ENCODE assay signal across 8 mouse cellular contexts in the genomic region with DNA sequence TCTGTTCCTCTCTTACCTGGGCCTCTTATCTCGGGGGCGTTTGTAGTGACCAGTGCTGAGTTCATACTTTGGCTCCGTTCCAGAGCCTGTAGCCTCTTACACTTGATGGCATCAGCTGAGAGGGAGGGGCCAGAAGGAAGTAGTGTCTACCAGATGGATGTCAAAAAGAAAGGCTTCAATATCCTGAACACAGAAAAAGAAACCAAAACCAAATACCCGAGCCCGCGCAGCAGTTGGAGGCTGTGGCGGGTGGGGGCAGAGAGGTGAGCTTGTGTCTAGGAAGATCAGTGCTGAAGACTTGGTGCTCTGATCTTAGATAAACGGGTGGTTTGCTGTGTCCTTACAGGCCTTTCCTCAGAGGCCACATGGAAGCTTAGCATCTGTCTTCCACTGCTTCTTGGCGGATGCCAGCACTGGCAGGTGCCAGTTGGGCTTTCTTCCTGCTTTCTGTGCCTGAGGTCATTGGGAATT. TPM values are rescaled to one million over a fixed set of nuclear protein-coding genes. Genes with fewer than 3 reads are reported as not detected.
DNase-seq lines count a peak whose midpoint lies in the region; ATAC-seq and TF ChIP-seq lines count a peak whose summit lies in the region.

No protein-coding gene starts in this region.

- H3K27ac ChIP-seq in limb, embryonic 12.5 days = no peak overlapping the region
- H3K27ac ChIP-seq in limb, embryonic 10.5 days = no peak overlapping the region
- H3K27ac ChIP-seq in embryonic facial prominence, embryonic 10.5 days (replicated peaks) = no peak overlapping the region
- H3K27ac ChIP-seq in kidney, embryonic 16.5 days (ENCODE audit: low read length) = peak overlapping the region; percentile 36
- peak overlapping the region; percentile 80 for H3K27ac ChIP-seq in macrophage
- H3K27ac ChIP-seq in layer of hippocampus, adult 2 months = no peak overlapping the region

- H3K36me3 ChIP-seq in limb, embryonic 12.5 days = peaks cover 53% of the 10 kb centered on the region
- H3K36me3 ChIP-seq in limb, embryonic 10.5 days = peaks cover 57% of the 10 kb centered on the region
- H3K36me3 ChIP-seq in embryonic facial prominence, embryonic 10.5 days (replicated peaks) = peaks cover 55% of the 10 kb centered on the region
- H3K36me3 ChIP-seq in kidney, embryonic 16.5 days (ENCODE audit: insufficient read depth, low read length) = peaks cover 43% of the 10 kb centered on the region
- H3K36me3 ChIP-seq in macrophage (ENCODE audit: inconsistent target) = peaks cover 37% of the 10 kb centered on the region

- 0 out of 2 replicates have a peak overlapping the region, but pooled peaks have one; percentile 83 for H3K4me2 ChIP-seq in limb, embryonic 12.5 days
- peak overlapping the region; percentile 75 for H3K4me2 ChIP-seq in kidney, embryonic 16.5 days (replicated peaks; ENCODE audit: low read depth, low read length)

- WGBS in limb, embryonic 12.5 days = 89% methylated on average over 9 of the region's 9 CpGs
- 92% methylated on average over 9 of the region's 9 CpGs for WGBS in limb, embryonic 10.5 days
- WGBS in embryonic facial prominence, embryonic 10.5 days = 91% methylated on average over 9 of the region's 9 CpGs
- 70% methylated on average over 9 of the region's 9 CpGs for WGBS in kidney, embryonic 16.5 days
- 5% methylated on average over 9 of the region's 9 CpGs for WGBS in macrophage (ENCODE audit: missing documents)

- H3K4me1 ChIP-seq in limb, embryonic 12.5 days (replicated peaks) = peaks cover 22% of the 10 kb centered on the region
- peaks cover 19% of the 10 kb centered on the region for H3K4me1 ChIP-seq in limb, embryonic 10.5 days
- H3K4me1 ChIP-seq in embryonic facial prominence, embryonic 10.5 days = peaks cover 32% of the 10 kb centered on the region
- H3K4me1 ChIP-seq in kidney, embryonic 16.5 days (ENCODE audit: insufficient read depth, low read length) = peaks cover 26% of the 10 kb centered on the region

- no peak for ATAC-seq in limb, embryonic 12.5 days (ENCODE audit: insufficient number of reproducible peaks, insufficient read depth, low FRiP score, low TSS enrichment, low read depth)
- ATAC-seq in kidney, embryonic 16.5 days (ENCODE audit: low FRiP score, low TSS enrichment) = no peak

- H3K9ac ChIP-seq in limb, embryonic 12.5 days (replicated peaks) = no peak overlapping the region
- no peak overlapping the region for H3K9ac ChIP-seq in kidney, embryonic 16.5 days (replicated peaks; ENCODE audit: low read length)

- no peak for TF ChIP-seq CTCF in layer of hippocampus, adult 2 months (conservative IDR thresholded peaks at IDR 0.05)

- 0 out of 2 replicates have a peak overlapping the region, but pooled peaks have one; percentile 3 for H3K4me3 ChIP-seq in limb, embryonic 12.5 days (replicated peaks)
- H3K4me3 ChIP-seq in limb, embryonic 10.5 days = no peak overlapping the region
- H3K4me3 ChIP-seq in embryonic facial prominence, embryonic 10.5 days = peak overlapping the region; percentile 11; the same call in 1 of the 2 replicates
- H3K4me3 ChIP-seq in kidney, embryonic 16.5 days (ENCODE audit: low read length) = no peak overlapping the region
- peak overlapping the region; percentile 98 for H3K4me3 ChIP-seq in macrophage (ENCODE audit: inconsistent target)
- H3K4me3 ChIP-seq in layer of hippocampus, adult 2 months = no peak overlapping the region

- no peaks in the 10 kb centered on the region for H3K9me3 ChIP-seq in limb, embryonic 12.5 days
- H3K9me3 ChIP-seq in limb, embryonic 10.5 days (replicated peaks) = no peaks in the 10 kb centered on the region
- no peaks in the 10 kb centered on the region for H3K9me3 ChIP-seq in embryonic facial prominence, embryonic 10.5 days
- no peaks in the 10 kb centered on the region for H3K9me3 ChIP-seq in kidney, embryonic 16.5 days (ENCODE audit: low read length)

- peaks cover 36% of the 10 kb centered on the region for H3K79me2 ChIP-seq in macrophage (ENCODE audit: inconsistent target)

- no peak for DNase-seq in limb, embryonic 10.5 days (ENCODE audit: low spot score)
- DNase-seq in embryonic facial prominence, embryonic 10.5 days (ENCODE audit: low spot score) = no peak
- peak; percentile 77 for DNase-seq in thymus, postnatal 4 days
- no peak for DNase-seq in left cerebral cortex, adult 11 months (ENCODE audit: low spot score)
- DNase-seq in layer of hippocampus, adult 2 months (ENCODE audit: low spot score in 2 of 2) = no peak

- H3K27me3 ChIP-seq in limb, embryonic 12.5 days = no peaks in the 10 kb centered on the region
- no peaks in the 10 kb centered on the region for H3K27me3 ChIP-seq in limb, embryonic 10.5 days (ENCODE audit: low read depth, poor library complexity, severe bottlenecking)
- H3K27me3 ChIP-seq in embryonic facial prominence, embryonic 10.5 days (replicated peaks; ENCODE audit: low read depth, poor library complexity, severe bottlenecking) = no peaks in the 10 kb centered on the region
- H3K27me3 ChIP-seq in kidney, embryonic 16.5 days (ENCODE audit: insufficient read depth, low read length) = no peaks in the 10 kb centered on the region

RNA-seq across cellular contexts. Expression of a gene that starts 2.2 kb away (rescaled TPM):
- 46.5 and 51.0 TPM in 2 replicates for polyA plus RNA-seq in limb, embryonic 12.5 days (2016; fragmentation: Nextera tagmentation; extraction: Ambion mirVana)
- 31.8 and 40.6 TPM in 2 replicates for polyA plus RNA-seq in limb, embryonic 10.5 days (2016; fragmentation: Nextera tagmentation; extraction: Ambion mirVana)
- 33.8 and 34.9 TPM in 2 replicates for polyA plus RNA-seq in embryonic facial prominence, embryonic 10.5 days (2016; fragmentation: Nextera tagmentation; extraction: Ambion mirVana)
- 44.8 and 51.2 TPM in 2 replicates for polyA plus RNA-seq in kidney, embryonic 16.5 days (2015; fragmentation: Nextera tagmentation; extraction: Ambion mirVana)
- total RNA-seq in macrophage (2018; cell fraction: chromatin; rRNA removed) = 1,000 to 10,000 TPM in 13 of 26 experiments, 100 to 1,000 TPM in 13; 317 to 1,615 (median 821) TPM
- 100 to 1,000 TPM in 5 of 26 experiments, 10 to 100 TPM in 21; 22.3 to 134 (median 66.4) TPM for total RNA-seq in macrophage (2018; cell fraction: cytosol; rRNA removed)
- 1,000 to 10,000 TPM in 2 of 26 experiments, 100 to 1,000 TPM in 24; 217 to 1,101 (median 381) TPM for total RNA-seq in macrophage (2018; cell fraction: nucleus; rRNA removed)
- 28.2 to 71.1 TPM (median 37.1 TPM) in 3 replicates for polyA plus RNA-seq in macrophage (2018)
- total RNA-seq in layer of hippocampus, adult 2 months (2021) = 100 to 1,000 TPM; 118 to 138 TPM

RNA-seq across cellular contexts. Expression of a gene that starts 9.6 kb away (rescaled TPM):
- polyA plus RNA-seq in limb, embryonic 12.5 days (2016; fragmentation: Nextera tagmentation; extraction: Ambion mirVana) = 36.1 and 36.4 TPM in 2 replicates
- 37.7 and 39.2 TPM in 2 replicates for polyA plus RNA-seq in limb, embryonic 10.5 days (2016; fragmentation: Nextera tagmentation; extraction: Ambion mirVana)
- polyA plus RNA-seq in embryonic facial prominence, embryonic 10.5 days (2016; fragmentation: Nextera tagmentation; extraction: Ambion mirVana) = 36.6 and 41.0 TPM in 2 replicates
- polyA plus RNA-seq in kidney, embryonic 16.5 days (2015; fragmentation: Nextera tagmentation; extraction: Ambion mirVana) = 39.9 and 41.2 TPM in 2 replicates
- 1 to 10 TPM in 24 of 26 experiments, not detected in 2; 1.0 to 9.0 (median 4.4) TPM for total RNA-seq in macrophage (2018; cell fraction: chromatin; rRNA removed)
- 10 to 100 TPM in 21 of 26 experiments, 1 to 10 TPM in 5; 7.3 to 25.4 (median 20.5) TPM for total RNA-seq in macrophage (2018; cell fraction: cytosol; rRNA removed)
- 10 to 100 TPM in 13 of 26 experiments, 1 to 10 TPM in 13; 2.9 to 20.2 (median 9.9) TPM for total RNA-seq in macrophage (2018; cell fraction: nucleus; rRNA removed)
- polyA plus RNA-seq in macrophage (2018) = 8.1 to 18.8 TPM (median 17.6 TPM) in 3 replicates
- 10 to 100 TPM in 1 of 2 experiments, 1 to 10 TPM in 1; 7.9 to 10.5 TPM for total RNA-seq in layer of hippocampus, adult 2 months (2021)

RNA-seq across cellular contexts. Expression of a gene that starts 19.0 kb away (rescaled TPM):
- polyA plus RNA-seq in limb, embryonic 12.5 days (2016; fragmentation: Nextera tagmentation; extraction: Ambion mirVana) = 9.5 and 12.7 TPM in 2 replicates
- polyA plus RNA-seq in limb, embryonic 10.5 days (2016; fragmentation: Nextera tagmentation; extraction: Ambion mirVana) = 7.7 and 10.0 TPM in 2 replicates
- 9.8 and 10.2 TPM in 2 replicates for polyA plus RNA-seq in embryonic facial prominence, embryonic 10.5 days (2016; fragmentation: Nextera tagmentation; extraction: Ambion mirVana)
- polyA plus RNA-seq in kidney, embryonic 16.5 days (2015; fragmentation: Nextera tagmentation; extraction: Ambion mirVana) = 15.1 and 16.5 TPM in 2 replicates
- 1 to 10 TPM in 20 of 26 experiments, under 1 TPM in 1, not detected in 5; 0.86 to 6.0 (median 3.1) TPM for total RNA-seq in macrophage (2018; cell fraction: chromatin; rRNA removed)
- total RNA-seq in macrophage (2018; cell fraction: cytosol; rRNA removed) = 1 to 10 TPM; 2.8 to 7.9 (median 4.8) TPM
- 1 to 10 TPM in 24 of 26 experiments, under 1 TPM in 2; 0.92 to 6.7 (median 3.0) TPM for total RNA-seq in macrophage (2018; cell fraction: nucleus; rRNA removed)
- 0.99 to 5.6 TPM (median 1.8 TPM) in 3 replicates for polyA plus RNA-seq in macrophage (2018)
- total RNA-seq in layer of hippocampus, adult 2 months (2021) = 10 to 100 TPM; 27.4 to 28.8 TPM

RNA-seq across cellular contexts. Expression of a gene that starts 39.5 kb away (rescaled TPM):
- polyA plus RNA-seq in limb, embryonic 12.5 days (2016; fragmentation: Nextera tagmentation; extraction: Ambion mirVana) = 15.4 and 16.0 TPM in 2 replicates
- 11.4 and 11.5 TPM in 2 replicates for polyA plus RNA-seq in limb, embryonic 10.5 days (2016; fragmentation: Nextera tagmentation; extraction: Ambion mirVana)
- 15.1 and 15.7 TPM in 2 replicates for polyA plus RNA-seq in embryonic facial prominence, embryonic 10.5 days (2016; fragmentation: Nextera tagmentation; extraction: Ambion mirVana)
- polyA plus RNA-seq in kidney, embryonic 16.5 days (2015; fragmentation: Nextera tagmentation; extraction: Ambion mirVana) = 13.3 and 16.8 TPM in 2 replicates
- total RNA-seq in macrophage (2018; cell fraction: chromatin; rRNA removed) = 10 to 100 TPM in 9 of 26 experiments, 1 to 10 TPM in 17; 3.0 to 17.3 (median 8.2) TPM
- total RNA-seq in macrophage (2018; cell fraction: cytosol; rRNA removed) = 1 to 10 TPM; 2.6 to 7.8 (median 6.1) TPM
- 10 to 100 TPM in 3 of 26 experiments, 1 to 10 TPM in 23; 2.5 to 18.6 (median 5.2) TPM for total RNA-seq in macrophage (2018; cell fraction: nucleus; rRNA removed)
- polyA plus RNA-seq in macrophage (2018) = 4.5 to 10.3 TPM (median 5.2 TPM) in 3 replicates
- 1 to 10 TPM; 5.4 to 6.0 TPM for total RNA-seq in layer of hippocampus, adult 2 months (2021)

RNA-seq across cellular contexts. Expression of a gene that starts 39.6 kb away (rescaled TPM):
- 61.6 and 63.1 TPM in 2 replicates for polyA plus RNA-seq in limb, embryonic 12.5 days (2016; fragmentation: Nextera tagmentation; extraction: Ambion mirVana)
- 72.7 and 78.5 TPM in 2 replicates for polyA plus RNA-seq in limb, embryonic 10.5 days (2016; fragmentation: Nextera tagmentation; extraction: Ambion mirVana)
- polyA plus RNA-seq in embryonic facial prominence, embryonic 10.5 days (2016; fragmentation: Nextera tagmentation; extraction: Ambion mirVana) = 72.7 and 77.6 TPM in 2 replicates
- 45.5 and 49.5 TPM in 2 replicates for polyA plus RNA-seq in kidney, embryonic 16.5 days (2015; fragmentation: Nextera tagmentation; extraction: Ambion mirVana)
- 10 to 100 TPM; 10.7 to 48.4 (median 31.1) TPM for total RNA-seq in macrophage (2018; cell fraction: chromatin; rRNA removed)
- 10 to 100 TPM; 10.3 to 20.8 (median 15.0) TPM for total RNA-seq in macrophage (2018; cell fraction: cytosol; rRNA removed)
- 10 to 100 TPM in 25 of 26 experiments, 1 to 10 TPM in 1; 9.8 to 41.1 (median 20.0) TPM for total RNA-seq in macrophage (2018; cell fraction: nucleus; rRNA removed)
- 15.0 to 22.0 TPM (median 16.0 TPM) in 3 replicates for polyA plus RNA-seq in macrophage (2018)
- total RNA-seq in layer of hippocampus, adult 2 months (2021) = 10 to 100 TPM; 44.0 to 48.3 TPM

Comparison
In these comparisons a context has a peak if more than half of its experiments do, and no peak if none do; other contexts are left out.
1. H3K4me3 ChIP-seq: peak in limb, embryonic 12.5 days (single experiment), embryonic facial prominence, embryonic 10.5 days (single experiment) and macrophage (single experiment); none in limb, embryonic 10.5 days (single experiment), kidney, embryonic 16.5 days (single experiment) and layer of hippocampus, adult 2 months (single experiment).
2. H3K27ac ChIP-seq: peak in kidney, embryonic 16.5 days (single experiment) and macrophage (single experiment); none in limb, embryonic 12.5 days (single experiment), limb, embryonic 10.5 days (single experiment), embryonic facial prominence, embryonic 10.5 days (single experiment) and layer of hippocampus, adult 2 months (single experiment).